Mouse (Mus musculus): ENCODE data around the gene Gadl1.

DNA sequence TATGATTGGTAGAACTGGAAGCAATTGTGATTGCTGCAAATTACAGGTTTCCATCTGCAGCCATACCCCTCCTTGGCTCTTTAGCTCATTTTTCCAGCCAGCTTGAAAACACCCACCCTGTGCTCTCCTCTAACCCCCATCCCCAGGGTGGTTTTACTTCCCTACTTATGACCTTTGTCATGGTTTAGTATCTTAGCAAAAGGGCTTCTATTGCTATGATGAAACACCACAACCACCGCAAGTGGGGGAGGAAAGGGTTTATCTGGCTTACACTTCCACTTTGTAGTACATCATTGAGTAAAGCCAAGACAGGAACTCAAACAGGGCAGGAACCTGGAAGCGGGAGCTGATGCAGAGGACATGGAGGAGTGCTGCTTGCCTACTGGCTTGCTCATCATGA lies 168.2 kb downstream of the Gadl1 start:
- TF ChIP-seq POLR2A (IDR thresholded peaks at IDR 0.05; ENCODE audit: extremely low read depth, insufficient read depth, low read length) (no peak), CTCF (IDR thresholded peaks at IDR 0.05; ENCODE audit: extremely low read depth, insufficient read depth, low read length) (no peak)

All from cortical plate, adult 2 months (tissue).